Mouse (Mus musculus) CH12.LX (cell line): ENCODE measurements around the gene Dclre1b. TPM values are rescaled to one million over a fixed set of nuclear protein-coding genes. Genes with fewer than 3 reads are reported as not detected.
"Not testable (repeated sequence)": the region's sequence is repeated elsewhere in the genome, so short reads cannot be mapped to it uniquely, and the experiment has no call there.

ENCODE experiments used
- DNase-seq: peaks from one replicate; pipeline ENCODE4 v3.0.0-alpha.2; 2013; ENCODE audit errors: extremely low read depth
- H3K27ac ChIP-seq: 2 replicates; pipeline ENCODE4 v1.5.1; 2012; ENCODE audit warnings: low read depth, mild to moderate bottlenecking, control low read depth, moderate library complexity; ENCODE audit not compliant: insufficient read depth
- H3K27me3 ChIP-seq: replicated peaks from 2 replicates; pipeline ENCODE3; 2012; ENCODE audit warnings: inconsistent platforms
- H3K36me3 ChIP-seq, 2 experiments: replicated peaks in 1 of 2; 2 replicates each; pipeline versions ENCODE3 to v1.6.1; 2012; ENCODE audit warnings: inconsistent platforms in 1 of 2, low read length in 1 of 2, mild to moderate bottlenecking in 1 of 2, mixed read lengths in 1 of 2, moderate library complexity in 1 of 2; ENCODE audit not compliant: control insufficient read depth in 1 of 2, insufficient read depth in 1 of 2
- H3K4me1 ChIP-seq, 2 experiments: 2 replicates each; pipeline ENCODE4 v1.6.1; 2012; ENCODE audit warnings: inconsistent platforms in 1 of 2, moderate library complexity in 1 of 2; ENCODE audit not compliant: insufficient read depth in 2 of 2, control insufficient read depth in 1 of 2
- H3K4me2 ChIP-seq: 2 replicates; pipeline ENCODE4 v1.6.1; 2012; ENCODE audit warnings: low read depth, mild to moderate bottlenecking, control low read depth; ENCODE audit not compliant: poor library complexity, insufficient read depth, severe bottlenecking
- H3K4me3 ChIP-seq, 3 experiments: fragments of 150-350 bp in 1 of 3; sonication (generic) in 1 of 3; replicated peaks in 1 of 3; 2 replicates each; pipeline versions ENCODE3 to v1.5.1; 2011 to 2012; ENCODE audit warnings: low read depth in 2 of 3, low read length in 2 of 3, mild to moderate bottlenecking in 2 of 3, moderate library complexity in 2 of 3, control low read depth in 1 of 3, improper control_type of control experiment in 1 of 3, inconsistent platforms in 1 of 3, mixed read lengths in 1 of 3; ENCODE audit not compliant: poor library complexity in 1 of 3
- H3K79me2 ChIP-seq: replicated peaks from 2 replicates; pipeline ENCODE4 v1.6.1; 2012; ENCODE audit warnings: mild to moderate bottlenecking, moderate library complexity; ENCODE audit not compliant: control insufficient read depth, poor library complexity, insufficient read depth, severe bottlenecking; ENCODE audit errors: extremely low read depth
- H3K9ac ChIP-seq: 2 replicates; pipeline ENCODE4 v1.6.1; 2012; ENCODE audit warnings: low read depth, mild to moderate bottlenecking, control low read depth, moderate library complexity; ENCODE audit not compliant: insufficient read depth
- H3K9me3 ChIP-seq: replicated peaks from 2 replicates; pipeline ENCODE3; 2012; ENCODE audit warnings: low read length, inconsistent platforms, mixed read lengths
- BHLHE40 ChIP-seq: IDR thresholded peaks from 2 replicates; pipeline ENCODE4 v1.6.1; 2011; ENCODE audit warnings: mild to moderate bottlenecking, low read depth, low read length, improper control_type of control experiment
- CTCF ChIP-seq, 2 experiments: IDR thresholded peaks in 1 of 2; conservative IDR thresholded peaks in 1 of 2; 2 replicates each; pipeline ENCODE4 v1.5.1; 2011 to 2012; ENCODE audit warnings: low read depth in 2 of 2, low read length in 2 of 2, improper control_type of control experiment in 1 of 2, inconsistent platforms in 1 of 2, mild to moderate bottlenecking in 1 of 2, moderate library complexity in 1 of 2
- ELF1 ChIP-seq: IDR thresholded peaks from 2 replicates; pipeline ENCODE4 v1.6.1; 2014; ENCODE audit warnings: low read depth, mild to moderate bottlenecking, inconsistent platforms, low read length, improper control_type of control experiment
- EP300 ChIP-seq: IDR thresholded peaks from 2 replicates; pipeline ENCODE4 v1.6.1; 2011; ENCODE audit warnings: low read length, improper control_type of control experiment
- ETS1 ChIP-seq: conservative IDR thresholded peaks from 2 replicates; pipeline ENCODE4 v1.6.1; 2012; ENCODE audit warnings: low read depth, mild to moderate bottlenecking, inconsistent platforms, low read length, improper control_type of control experiment, moderate library complexity
- GABPA ChIP-seq: IDR thresholded peaks from 2 replicates; pipeline ENCODE4 v1.6.1; 2012; ENCODE audit warnings: low read depth, low read length, improper control_type of control experiment, inconsistent platforms; ENCODE audit not compliant: insufficient replicate concordance
- HCFC1 ChIP-seq: IDR thresholded peaks from 2 replicates; pipeline ENCODE4 v1.6.1; 2012; ENCODE audit warnings: low read depth, mild to moderate bottlenecking, inconsistent platforms, low read length, improper control_type of control experiment
- IRF4 ChIP-seq: IDR thresholded peaks from 2 replicates; pipeline ENCODE4 v1.6.1; 2014; ENCODE audit warnings: low read depth, mild to moderate bottlenecking, inconsistent platforms, low read length, improper control_type of control experiment
- JUND ChIP-seq: conservative IDR thresholded peaks from 2 replicates; pipeline ENCODE4 v1.6.1; 2011; ENCODE audit warnings: low read depth, low read length, improper control_type of control experiment
- MAZ ChIP-seq: IDR thresholded peaks from 2 replicates; pipeline ENCODE4 v1.6.1; 2012; ENCODE audit warnings: low read depth, mild to moderate bottlenecking, inconsistent platforms, low read length, improper control_type of control experiment, moderate library complexity
- MXI1 ChIP-seq: IDR thresholded peaks from 2 replicates; pipeline ENCODE4 v1.6.1; 2011; ENCODE audit warnings: mild to moderate bottlenecking, low read depth, low read length, improper control_type of control experiment
- MYC ChIP-seq: IDR thresholded peaks from 2 replicates; pipeline ENCODE4 v1.6.1; 2011; ENCODE audit warnings: low read depth, mild to moderate bottlenecking, improper control_type of control experiment, low read length
- NELFE ChIP-seq: IDR thresholded peaks from 2 replicates; pipeline ENCODE4 v1.6.1; 2011; ENCODE audit warnings: low read depth, low read length, improper control_type of control experiment
- POLR2AphosphoS2 ChIP-seq: IDR thresholded peaks from 2 replicates; pipeline ENCODE4 v1.6.1; 2011; ENCODE audit warnings: low read depth, low read length, improper control_type of control experiment
- RAD21 ChIP-seq: IDR thresholded peaks from 2 replicates; pipeline ENCODE4 v1.6.1; 2011; ENCODE audit warnings: low read depth, mild to moderate bottlenecking, low read length, improper control_type of control experiment, moderate library complexity
- SIN3A ChIP-seq: IDR thresholded peaks from 2 replicates; pipeline ENCODE4 v1.6.1; 2012; ENCODE audit warnings: low read length, improper control_type of control experiment, inconsistent platforms
- SMC3 ChIP-seq: IDR thresholded peaks from 2 replicates; pipeline ENCODE4 v1.6.1; 2011; ENCODE audit warnings: low read depth, low read length, improper control_type of control experiment
- TBP ChIP-seq: conservative IDR thresholded peaks from 2 replicates; pipeline ENCODE4 v1.6.1; 2011; ENCODE audit warnings: low read depth, low read length, improper control_type of control experiment
- TCF12 ChIP-seq: IDR thresholded peaks from 2 replicates; pipeline ENCODE4 v1.6.1; 2014; ENCODE audit warnings: low read depth, mild to moderate bottlenecking, inconsistent platforms, low read length, improper control_type of control experiment
- UBTF ChIP-seq: IDR thresholded peaks from 2 replicates; pipeline ENCODE4 v1.6.1; 2012; ENCODE audit warnings: low read depth, mild to moderate bottlenecking, inconsistent platforms, low read length, improper control_type of control experiment, moderate library complexity
- USF2 ChIP-seq: conservative IDR thresholded peaks from 2 replicates; pipeline ENCODE4 v1.6.1; 2011; ENCODE audit warnings: low read depth, low read length, improper control_type of control experiment
- ZC3H11A ChIP-seq: IDR thresholded peaks from 2 replicates; pipeline ENCODE4 v1.6.1; 2012; ENCODE audit warnings: low read depth, mild to moderate bottlenecking, inconsistent platforms, low read length, improper control_type of control experiment
- ZKSCAN1 ChIP-seq: IDR thresholded peaks from 2 replicates; pipeline ENCODE4 v1.6.1; 2012; ENCODE audit warnings: low read depth, inconsistent platforms, low read length, improper control_type of control experiment, borderline replicate concordance
- dilution Hi-C: fragments of 300-500 bp; cut with MboI; formaldehyde crosslinking; loops from 2 replicates; pipeline ENCODE4 v1.14.3; 2020; ENCODE audit warnings: low sequenced_read_pairs; ENCODE audit not compliant: extremely low pct_unique_long_range_greater_than_20kb, extremely low pct_ligation_motif_present
- in situ Hi-C: fragments of 300-500 bp; cut with MboI; formaldehyde crosslinking; loops from 3 replicates; pipeline ENCODE4 v1.14.3; 2019; ENCODE audit warnings: low sequenced_read_pairs, low pct_ligation_motif_present, low pct_unique_long_range_greater_than_20kb, mixed read lengths
- polyA plus RNA-seq: library from polyadenylated mRNA; unstranded; fragments of >175 nt; gene quantifications from 2 replicates; pipeline ENCODE4 v1.2.1, GENCODE M21; 2012; ENCODE audit warnings: low read depth; ENCODE audit not compliant: insufficient read length
- total RNA-seq, 2 experiments: library from RNA; depleted of rRNA; stranded (reverse); fragments of 300-350 nt in 1 of 2; fragments of >200 nt in 1 of 2; gene quantifications; 2 replicates each; pipeline ENCODE4 v1.2.3; 2012 to 2014

Dclre1b gene
- total and polyA plus RNA-seq, 3 experiments, result 10.2 to 32.2 (median 16.7) TPM

- in situ Hi-C loops, result loop anchor here (25.0 kb wide), 1 partner anchor 257 kb away; no protein-coding TSS in a partner anchor
- H3K4me1 ChIP-seq, result peaks cover 11 to 32% of the 10 kb centered on the region in 2 experiments
- TF ChIP-seq EP300 (peak; percentile 71), SIN3A (0 out of 2 replicates have a peak, but pooled peaks have one; percentile 28), HCFC1 (0 out of 2 replicates have a peak, but pooled peaks have one; percentile 45), MYC (0 out of 2 replicates have a peak, but pooled peaks have one; percentile 58), RAD21 (peak; percentile 58), TCF12 (0 out of 2 replicates have a peak, but pooled peaks have one; percentile 28), TBP (0 out of 2 replicates have a peak, but pooled peaks have one; percentile 29), SMC3 (peak; percentile 63), ETS1 (peak; percentile 65; the same call in 1 of the 2 replicates), BHLHE40 (peak; percentile 69), CTCF (conservative IDR thresholded peaks at IDR 0.05 in 1 of 2, IDR thresholded peaks at IDR 0.05 in 1 of 2; ENCODE audit: low read depth in 2 of 2, low read length in 2 of 2) (peak in 1 of 2 experiments; percentile 64; a peak in 2 of 4 replicates), IRF4 (peak; percentile 48; the same call in 1 of the 2 replicates)
- H3K27me3 ChIP-seq, H3K79me2 ChIP-seq, dilution Hi-C loops, H3K9me3 ChIP-seq, H3K27ac ChIP-seq, H3K36me3 ChIP-seq, H3K4me3 ChIP-seq: not testable (repeated sequence)
- peak; percentile 83 for DNase-seq
- H3K9ac ChIP-seq, result peak overlapping the region; percentile 69; the same call in 1 of the 2 replicates
- peak overlapping the region; percentile 89 for H3K4me2 ChIP-seq
Measured at GRCm38 (mm10) chr3:103830681-103831080, 21.4 kb upstream of the Dclre1b start.

- Histone ChIP-seq H3K4me1 (peaks cover 9 to 23% of the 10 kb centered on the region in 2 experiments), H3K4me2 (peak overlapping the region; percentile 36; the same call in 1 of the 2 replicates), H3K27me3 (no peaks in the 10 kb centered on the region), H3K4me3 (no peak overlapping the region), H3K79me2 (no peaks in the 10 kb centered on the region), H3K36me3 (peaks cover 0 to 2% of the 10 kb centered on the region in 2 experiments), H3K27ac (peak overlapping the region; percentile 60)
- peak; percentile 33 for DNase-seq
- TF ChIP-seq NELFE (no peak), SMC3 (no peak), RAD21 (no peak)
- TF ChIP-seq, all 38 proteins: peak for 0
- peak overlapping the region; percentile 53; the same call in 1 of the 2 replicates for H3K9ac ChIP-seq
- in situ Hi-C loops (loop anchor here (25.0 kb wide), 1 partner anchor 258 kb away; no protein-coding TSS in a partner anchor), dilution Hi-C loops (no loop called here)
- no peaks in the 10 kb centered on the region for H3K9me3 ChIP-seq
Measured at GRCm38 (mm10) chr3:103829036-103829435, 19.8 kb upstream of the Dclre1b start.

DNA sequence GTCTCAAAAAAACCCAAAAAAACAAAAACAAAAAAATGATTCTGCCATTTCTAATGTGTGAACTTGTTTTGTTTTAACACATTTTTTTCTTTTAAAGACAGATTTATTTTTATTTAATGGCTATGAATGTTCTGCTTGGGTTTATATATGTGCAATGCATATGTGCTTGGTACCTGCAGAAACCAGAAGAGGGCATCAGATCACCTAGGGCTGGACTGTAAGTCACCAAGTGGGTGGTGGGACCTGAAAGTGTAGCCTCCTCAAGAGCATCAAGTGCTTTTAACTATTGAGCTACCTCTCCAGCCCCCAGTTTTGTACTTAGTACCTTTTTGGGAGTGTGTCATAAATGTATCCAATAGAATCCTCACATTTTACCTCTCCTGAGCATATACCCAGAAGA is 18.3 kb upstream of the Dclre1b start:
- no peak overlapping the region for H3K27ac ChIP-seq
- peaks cover 9 to 23% of the 10 kb centered on the region in 2 experiments for H3K4me1 ChIP-seq
- dilution Hi-C loops, result no loop called here
- in situ Hi-C loops, result loop anchor here (25.0 kb wide), 1 partner anchor 260 kb away; no protein-coding TSS in a partner anchor
- no peaks in the 10 kb centered on the region for H3K9me3 ChIP-seq
- no peak overlapping the region for H3K9ac ChIP-seq
- H3K79me2 ChIP-seq, result no peaks in the 10 kb centered on the region
- no peaks in the 10 kb centered on the region for H3K27me3 ChIP-seq
- H3K36me3 ChIP-seq, result peaks cover 10 to 13% of the 10 kb centered on the region in 2 experiments
- H3K4me3 ChIP-seq, result no peak overlapping the region
- peak; percentile 32 for DNase-seq
- no peak overlapping the region for H3K4me2 ChIP-seq
- TF ChIP-seq SIN3A (no peak), MXI1 (no peak), CTCF (conservative IDR thresholded peaks at IDR 0.05 in 1 of 2, IDR thresholded peaks at IDR 0.05 in 1 of 2; ENCODE audit: low read depth in 2 of 2, low read length in 2 of 2) (peak; percentile 9 to 68; a peak in 2 of 4 replicates), ELF1 (no peak), BHLHE40 (no peak), GABPA (no peak), JUND (no peak), USF2 (no peak), POLR2AphosphoS2 (no peak), HCFC1 (no peak), TBP (no peak), MAZ (no peak), SMC3 (peak; percentile 65), ZC3H11A (0 out of 2 replicates have a peak, but pooled peaks have one; percentile 24), UBTF (no peak), ZKSCAN1 (no peak)
